Mouse (Mus musculus) thymus, postnatal 4 days (tissue): ENCODE measurements around the gene Pole.

Source experiments
- DNase-seq: peaks from one replicate; pipeline ENCODE4 v3.0.0; 2021

Gene Pole

GRCm38 (mm10) chr5:110345553-110345952 is 59.4 kb downstream of the Pole start:
- no peak for DNase-seq

- DNase-seq: no peak
Observed at GRCm38 (mm10) chr5:110347006-110347405, 60.9 kb downstream of the Pole start.

GRCm38 (mm10) chr5:110354716-110355115 is 68.6 kb downstream of the Pole start:
- DNase-seq: peak; percentile 72

- peak; percentile 90 for DNase-seq
Observed at GRCm38 (mm10) chr5:110357531-110358179, 71.5 kb downstream of the Pole start.

GRCm38 (mm10) chr5:110361465-110361864 is 75.4 kb downstream of the Pole start:
- no peak for DNase-seq

- no peak for DNase-seq
Observed at GRCm38 (mm10) chr5:110362813-110363178, 76.7 kb downstream of the Pole start.

- peak; percentile 92 for DNase-seq
Observed at GRCm38 (mm10) chr5:110363179-110363821, 77.2 kb downstream of the Pole start.

- no peak for DNase-seq
Observed at GRCm38 (mm10) chr5:110363822-110364545, 77.9 kb downstream of the Pole start.

- DNase-seq: peak; percentile 89
Observed at GRCm38 (mm10) chr5:110376802-110377433, 90.8 kb downstream of the Pole start.

- no peak for DNase-seq
Observed at GRCm38 (mm10) chr5:110378181-110378583, 92.1 kb downstream of the Pole start.

GRCm38 (mm10) chr5:110379086-110379485 is 93.0 kb downstream of the Pole start:
- DNase-seq: no peak

GRCm38 (mm10) chr5:110379823-110380222 is 93.7 kb downstream of the Pole start:
- no peak for DNase-seq

GRCm38 (mm10) chr5:110384491-110384890 is 98.4 kb downstream of the Pole start:
- no peak for DNase-seq

- DNase-seq: no peak
Observed at GRCm38 (mm10) chr5:110385263-110385662, 99.2 kb downstream of the Pole start.

- DNase-seq: peak; percentile 65
Observed at GRCm38 (mm10) chr5:110386371-110387330, 100.5 kb downstream of the Pole start.
